Mouse (Mus musculus): ENCODE results near the gene Il11ra1. TPM values are rescaled to one million over a fixed set of nuclear protein-coding genes. Genes with fewer than 3 reads are reported as not detected.
"Not testable (repeated sequence)": the region's sequence is repeated elsewhere in the genome, so short reads cannot be mapped to it uniquely, and the experiment has no call there.

The Il11ra1 gene
- 36.8 and 43.2 TPM in 2 replicates for polyA plus RNA-seq (2012; ENCODE audit: insufficient read depth, insufficient read length, missing spikeins)

- H3K4me1 ChIP-seq (ENCODE audit: control insufficient read depth, insufficient read depth, low read length); H3K4me3 ChIP-seq (ENCODE audit: insufficient read depth, low read length); H3K27ac ChIP-seq (ENCODE audit: insufficient read depth, low read depth, low read length): not testable (repeated sequence)
Measured at GRCm38 (mm10) chr4:41699783-41700182, at the start of gene Il11ra1. TSS of gene Il11ra1 (plus strand) at chr4:41699989.

- no peak overlapping the region for H3K27ac ChIP-seq (ENCODE audit: insufficient read depth, low read depth, low read length)
- H3K4me3 ChIP-seq (ENCODE audit: insufficient read depth, low read length): no peak overlapping the region
- TF ChIP-seq POLR2A (IDR thresholded peaks at IDR 0.05; ENCODE audit: borderline replicate concordance, low read depth, low read length) (no peak), CTCF (IDR thresholded peaks at IDR 0.05; ENCODE audit: low read depth, low read length) (peak; percentile 92)
- no peaks in the 10 kb centered on the region for H3K4me1 ChIP-seq (ENCODE audit: control insufficient read depth, insufficient read depth, low read length)
Measured at GRCm38 (mm10) chr4:41653296-41653695, 46.5 kb upstream of the Il11ra1 start.

GRCm38 (mm10) chr4:41653730-41654129 lies 46.1 kb upstream of the Il11ra1 start:
- Histone ChIP-seq H3K4me1 (ENCODE audit: control insufficient read depth, insufficient read depth, low read length) (no peaks in the 10 kb centered on the region), H3K4me3 (ENCODE audit: insufficient read depth, low read length) (no peak overlapping the region), H3K27ac (ENCODE audit: insufficient read depth, low read depth, low read length) (no peak overlapping the region)
- TF ChIP-seq POLR2A (IDR thresholded peaks at IDR 0.05; ENCODE audit: borderline replicate concordance, low read depth, low read length): no peak
- no peak for TF ChIP-seq CTCF (IDR thresholded peaks at IDR 0.05; ENCODE audit: low read depth, low read length)

- H3K4me3 ChIP-seq (ENCODE audit: insufficient read depth, low read length): no peak overlapping the region
- H3K4me1 ChIP-seq (ENCODE audit: control insufficient read depth, insufficient read depth, low read length): no peaks in the 10 kb centered on the region
- TF ChIP-seq CTCF (IDR thresholded peaks at IDR 0.05; ENCODE audit: low read depth, low read length): peak; percentile 51; the same call in 1 of the 2 replicates
- TF ChIP-seq POLR2A (IDR thresholded peaks at IDR 0.05; ENCODE audit: borderline replicate concordance, low read depth, low read length): no peak
- H3K27ac ChIP-seq (ENCODE audit: insufficient read depth, low read depth, low read length): no peak overlapping the region
Measured at GRCm38 (mm10) chr4:41654217-41654616, 45.6 kb upstream of the Il11ra1 start.

GRCm38 (mm10) chr4:41655525-41655924 lies 44.3 kb upstream of the Il11ra1 start:
- Histone ChIP-seq H3K27ac (ENCODE audit: insufficient read depth, low read depth, low read length) (no peak overlapping the region), H3K4me3 (ENCODE audit: insufficient read depth, low read length) (no peak overlapping the region), H3K4me1 (ENCODE audit: control insufficient read depth, insufficient read depth, low read length) (no peaks in the 10 kb centered on the region)
- TF ChIP-seq CTCF (IDR thresholded peaks at IDR 0.05; ENCODE audit: low read depth, low read length): no peak
- no peak for TF ChIP-seq POLR2A (IDR thresholded peaks at IDR 0.05; ENCODE audit: borderline replicate concordance, low read depth, low read length)

GRCm38 (mm10) chr4:41658566-41659384 lies 41.0 kb upstream of the Il11ra1 start:
- Histone ChIP-seq H3K4me3 (ENCODE audit: insufficient read depth, low read length) (no peak overlapping the region), H3K4me1 (ENCODE audit: control insufficient read depth, insufficient read depth, low read length) (no peaks in the 10 kb centered on the region), H3K27ac (ENCODE audit: insufficient read depth, low read depth, low read length) (no peak overlapping the region)
- TF ChIP-seq POLR2A (IDR thresholded peaks at IDR 0.05; ENCODE audit: borderline replicate concordance, low read depth, low read length): no peak
- no peak for TF ChIP-seq CTCF (IDR thresholded peaks at IDR 0.05; ENCODE audit: low read depth, low read length)

- H3K4me3 ChIP-seq (ENCODE audit: insufficient read depth, low read length): no peak overlapping the region
- TF ChIP-seq CTCF (IDR thresholded peaks at IDR 0.05; ENCODE audit: low read depth, low read length): no peak
- no peak for TF ChIP-seq POLR2A (IDR thresholded peaks at IDR 0.05; ENCODE audit: borderline replicate concordance, low read depth, low read length)
- H3K4me1 ChIP-seq (ENCODE audit: control insufficient read depth, insufficient read depth, low read length): no peaks in the 10 kb centered on the region
- no peak overlapping the region for H3K27ac ChIP-seq (ENCODE audit: insufficient read depth, low read depth, low read length)
Measured at GRCm38 (mm10) chr4:41659556-41659955, 40.2 kb upstream of the Il11ra1 start.

- Histone ChIP-seq H3K4me1 (ENCODE audit: control insufficient read depth, insufficient read depth, low read length) (no peaks in the 10 kb centered on the region), H3K4me3 (ENCODE audit: insufficient read depth, low read length) (no peak overlapping the region), H3K27ac (ENCODE audit: insufficient read depth, low read depth, low read length) (no peak overlapping the region)
- TF ChIP-seq POLR2A (IDR thresholded peaks at IDR 0.05; ENCODE audit: borderline replicate concordance, low read depth, low read length) (no peak), CTCF (IDR thresholded peaks at IDR 0.05; ENCODE audit: low read depth, low read length) (no peak)
Measured at GRCm38 (mm10) chr4:41660851-41661430, 38.8 kb upstream of the Il11ra1 start.

GRCm38 (mm10) chr4:41662723-41663122 lies 37.1 kb upstream of the Il11ra1 start:
- no peaks in the 10 kb centered on the region for H3K4me1 ChIP-seq (ENCODE audit: control insufficient read depth, insufficient read depth, low read length)
- no peak overlapping the region for H3K27ac ChIP-seq (ENCODE audit: insufficient read depth, low read depth, low read length)
- TF ChIP-seq CTCF (IDR thresholded peaks at IDR 0.05; ENCODE audit: low read depth, low read length) (no peak), POLR2A (IDR thresholded peaks at IDR 0.05; ENCODE audit: borderline replicate concordance, low read depth, low read length) (no peak)
- H3K4me3 ChIP-seq (ENCODE audit: insufficient read depth, low read length): no peak overlapping the region

- no peak for TF ChIP-seq CTCF (IDR thresholded peaks at IDR 0.05; ENCODE audit: low read depth, low read length)
- no peak for TF ChIP-seq POLR2A (IDR thresholded peaks at IDR 0.05; ENCODE audit: borderline replicate concordance, low read depth, low read length)
- H3K27ac ChIP-seq (ENCODE audit: insufficient read depth, low read depth, low read length): no peak overlapping the region
- H3K4me3 ChIP-seq (ENCODE audit: insufficient read depth, low read length): no peak overlapping the region
- H3K4me1 ChIP-seq (ENCODE audit: control insufficient read depth, insufficient read depth, low read length): no peaks in the 10 kb centered on the region
Measured at GRCm38 (mm10) chr4:41663614-41664013, 36.2 kb upstream of the Il11ra1 start.
